In the genomic region with DNA sequence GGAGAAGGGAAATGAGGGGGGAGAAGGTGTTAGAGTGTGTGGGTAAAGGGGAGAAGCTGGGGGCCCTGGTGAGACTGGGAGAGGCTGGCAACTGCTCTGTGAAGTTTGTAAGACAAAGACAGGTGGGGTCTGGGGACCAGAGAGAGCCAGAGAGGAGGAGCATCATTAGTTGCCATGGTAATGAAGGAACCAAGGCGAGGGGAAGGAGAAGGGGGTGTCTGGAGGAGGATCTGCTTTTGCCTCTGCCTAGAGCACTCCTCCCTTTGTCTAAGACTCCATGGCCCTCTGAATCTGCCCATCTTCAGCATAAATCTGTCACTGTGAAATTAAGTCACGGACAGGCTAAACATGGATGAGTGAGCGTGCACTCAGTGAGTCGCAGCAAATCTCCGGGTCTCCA, we compare ENCODE assay signal across 22 mouse cellular contexts. TPM values are rescaled to one million over a fixed set of nuclear protein-coding genes. Genes with fewer than 3 reads are reported as not detected.
DNase-seq lines count a peak whose midpoint lies in the region; ATAC-seq and TF ChIP-seq lines count a peak whose summit lies in the region.
"Had no signal": no experiment of that assay in that cellular context is flagged by ENCODE, and none has a peak within 500 bp of the region (broad histone marks: within the 10 kb centered on the region; RNA-seq: fewer than 3 reads in every experiment).

No protein-coding gene starts in this region.

- no peak for TF ChIP-seq CTCF in forebrain, postnatal 0 days (IDR thresholded peaks at IDR 0.05; ENCODE audit: low read depth)

- H3ac ChIP-seq in myocyte (ENCODE audit: control insufficient read depth, insufficient read length): no peak overlapping the region

- no peak overlapping the region for H3K4me2 ChIP-seq in kidney, embryonic 14.5 days (replicated peaks; ENCODE audit: low read depth, low read length)
- H3K4me2 ChIP-seq in forebrain, postnatal 0 days (ENCODE audit: low read depth): peak overlapping the region; percentile 8; the same call in 1 of the 2 replicates
- H3K4me2 ChIP-seq in myocyte (ENCODE audit: low read depth): peak overlapping the region; percentile 36
- H3K4me2 ChIP-seq: intestine, embryonic 15.5 days had no signal

- 25% methylated on average over 5 of the region's 5 CpGs for WGBS in kidney, embryonic 14.5 days
- WGBS in forebrain, postnatal 0 days: 40% methylated on average over 5 of the region's 5 CpGs

- no peak overlapping the region for H3K27ac ChIP-seq in kidney, embryonic 14.5 days (ENCODE audit: low read depth, low read length)
- peak overlapping the region; percentile 67 for H3K27ac ChIP-seq in forebrain, postnatal 0 days (ENCODE audit: low read depth, low read length)
- H3K27ac ChIP-seq: heart, adult 2 months; intestine, embryonic 15.5 days; stomach, postnatal 0 days had no signal

- DNase-seq in kidney, postnatal 14 days: no peak
- peak; percentile 10 for DNase-seq in MN1 (ENCODE audit: low spot score)
- peak; percentile 56 for DNase-seq in forebrain, postnatal 0 days
- DNase-seq in natural killer cell, adult 2 months (ENCODE audit: low spot score in 2 of 2): no peak
- no peak for DNase-seq in frontal cortex, adult 2 months (ENCODE audit: extremely low spot score in 1 of 2, low spot score in 1 of 2)
- no peak for DNase-seq in left cerebral cortex, postnatal 36 days (ENCODE audit: low spot score in 2 of 2)
- DNase-seq: B cell, adult 2 months; cerebellum, adult 2 months; heart, adult 2 months; liver, postnatal 0 days had no signal

- peaks cover 11% of the 10 kb centered on the region; the same call in 1 of the 2 replicates for H3K4me1 ChIP-seq in kidney, embryonic 14.5 days (ENCODE audit: control insufficient read depth, insufficient read depth, low read length)
- H3K4me1 ChIP-seq in forebrain, postnatal 0 days (ENCODE audit: insufficient read depth): peaks cover 19% of the 10 kb centered on the region; the same call in 1 of the 2 replicates

- H3K27me3 ChIP-seq in kidney, embryonic 14.5 days (ENCODE audit: control insufficient read depth, insufficient read depth, low read length): no peaks in the 10 kb centered on the region
- no peaks in the 10 kb centered on the region for H3K27me3 ChIP-seq in forebrain, postnatal 0 days (ENCODE audit: insufficient read depth, low read length)
- no peaks in the 10 kb centered on the region for H3K27me3 ChIP-seq in myocyte (ENCODE audit: control insufficient read depth, insufficient read depth, insufficient read length)
- H3K27me3 ChIP-seq: intestine, embryonic 15.5 days had no signal

- peak; percentile 59 for ATAC-seq in kidney, embryonic 14.5 days (ENCODE audit: low FRiP score, low TSS enrichment)
- peak; percentile 85 for ATAC-seq in forebrain, postnatal 0 days
- ATAC-seq: activated CD4-positive, CD25-positive, alpha-beta regulatory T cell, adult 4 months; intestine, embryonic 15.5 days; liver, postnatal 0 days had no signal

- intact Hi-C loops in left cerebral cortex, postnatal 36 days (cut with DNase I): no loop called here

- H3K79me2 ChIP-seq in myocyte (ENCODE audit: control insufficient read depth, insufficient read depth): no peaks in the 10 kb centered on the region

- TF ChIP-seq POLR2A in myocyte (IDR thresholded peaks at IDR 0.05; ENCODE audit: insufficient read length, low read depth): no peak

- no peaks in the 10 kb centered on the region for H3K9me3 ChIP-seq in kidney, embryonic 14.5 days (ENCODE audit: control insufficient read depth, low read length)
- no peaks in the 10 kb centered on the region for H3K9me3 ChIP-seq in forebrain, postnatal 0 days (ENCODE audit: low read length)
- H3K9me3 ChIP-seq: intestine, embryonic 15.5 days had no signal

- H3K36me3 ChIP-seq in kidney, embryonic 14.5 days (ENCODE audit: control insufficient read depth, insufficient read depth, low read length): no peaks in the 10 kb centered on the region
- H3K36me3 ChIP-seq in forebrain, postnatal 0 days (ENCODE audit: insufficient read depth): no peaks in the 10 kb centered on the region
- no peaks in the 10 kb centered on the region for H3K36me3 ChIP-seq in myocyte (ENCODE audit: control insufficient read depth, insufficient read depth)
- H3K36me3 ChIP-seq: G1E; intestine, embryonic 15.5 days had no signal

- no peak overlapping the region for H3K9ac ChIP-seq in kidney, embryonic 14.5 days (ENCODE audit: low read depth, low read length)
- no peak overlapping the region for H3K9ac ChIP-seq in forebrain, postnatal 0 days
- H3K9ac ChIP-seq: intestine, embryonic 15.5 days; liver, postnatal 0 days had no signal

- H3K4me3 ChIP-seq in kidney, embryonic 14.5 days (ENCODE audit: low read length): no peak overlapping the region
- H3K4me3 ChIP-seq in forebrain, postnatal 0 days (ENCODE audit: low read depth, low read length): no peak overlapping the region
- H3K4me3 ChIP-seq in myocyte: no peak overlapping the region
- H3K4me3 ChIP-seq: heart, adult 2 months; intestine, embryonic 15.5 days had no signal

TF ChIP-seq in myocyte, 11 proteins besides CTCF, POLR2A, EP300 and RAD21:
- TF ChIP-seq CEBPB (IDR thresholded peaks at IDR 0.05; ENCODE audit: insufficient read depth, poor library complexity, severe bottlenecking): no peak
- TF ChIP-seq MYOD1 (IDR thresholded peaks at IDR 0.05; ENCODE audit: control insufficient read depth in 1 of 3, insufficient read length in 2 of 3, low read depth in 2 of 3): no peak
- no peak for TF ChIP-seq MYOG (IDR thresholded peaks at IDR 0.05; ENCODE audit: control insufficient read depth in 1 of 3, insufficient read depth in 1 of 3, insufficient read length in 2 of 3, low read depth in 2 of 3)
- TF ChIP-seq TCF3 (IDR thresholded peaks at IDR 0.05; ENCODE audit: insufficient read length, low read depth): no peak
- no peak for TF ChIP-seq POLR2AphosphoS2 (IDR thresholded peaks at IDR 0.05; ENCODE audit: insufficient read length, low read depth)
- TF ChIP-seq USF1 (IDR thresholded peaks at IDR 0.05; ENCODE audit: low read depth): no peak
- no peak for TF ChIP-seq TCF12 (IDR thresholded peaks at IDR 0.05; ENCODE audit: insufficient read depth, poor library complexity, severe bottlenecking)
- no peak for TF ChIP-seq MAX (IDR thresholded peaks at IDR 0.05; ENCODE audit: low read depth)
- TF ChIP-seq REST (IDR thresholded peaks at IDR 0.05; ENCODE audit: insufficient read depth, insufficient read length): no peak
- no peak for TF ChIP-seq SRF (IDR thresholded peaks at IDR 0.05; ENCODE audit: control insufficient read depth, insufficient read length, low read depth)
- TF ChIP-seq E2F4 (IDR thresholded peaks at IDR 0.05; ENCODE audit: insufficient read depth): no peak

RNA-seq across cellular contexts. Expression of a gene that starts 14.8 kb away (rescaled TPM):
- not detected in 2 replicates for polyA plus RNA-seq in kidney, embryonic 14.5 days (2014; fragmentation: Nextera tagmentation; extraction: Ambion mirVana)
- not detected in 2 replicates for total RNA-seq in forebrain, postnatal 0 days (2014; rRNA removed)
- polyA plus RNA-seq in forebrain, postnatal 0 days (2015; fragmentation: Nextera tagmentation; extraction: Ambion mirVana): 0.15 and 0.21 TPM in 2 replicates
- not detected for polyA plus RNA-seq in myocyte (2012; fragmentation: generic; extraction: Trizol)
- polyA plus RNA-seq in frontal cortex, adult 2 months (2012; rRNA removed): 0.18 TPM in 1 of 2 replicates, not detected in the other
- total RNA-seq in left cerebral cortex, postnatal 36 days (2021): not detected
- total RNA-seq: G1E; gastrocnemius, adult 18-20 months; heart, adult 2 months; left cerebral cortex, adult 18-20 months had no signal
- polyA plus RNA-seq: activated CD4-positive, CD25-positive, alpha-beta regulatory T cell, adult 4 months; cerebellum, adult 2 months; G1E; heart, adult 2 months; heart, postnatal 0 days; intestine, embryonic 15.5 days; limb, embryonic 14.5 days; liver, postnatal 0 days; spleen, adult 2 months; urinary bladder, adult 2 months had no signal

RNA-seq across cellular contexts. Expression of a gene that starts 15.7 kb away (rescaled TPM):
- not detected in 2 replicates for polyA plus RNA-seq in kidney, embryonic 14.5 days (2014; fragmentation: Nextera tagmentation; extraction: Ambion mirVana)
- not detected in 2 replicates for total RNA-seq in forebrain, postnatal 0 days (2014; rRNA removed)
- polyA plus RNA-seq in forebrain, postnatal 0 days (2015; fragmentation: Nextera tagmentation; extraction: Ambion mirVana): not detected in 2 replicates
- not detected for polyA plus RNA-seq in myocyte (2012; fragmentation: generic; extraction: Trizol)
- not detected in 2 replicates for polyA plus RNA-seq in frontal cortex, adult 2 months (2012; rRNA removed)
- total RNA-seq in left cerebral cortex, postnatal 36 days (2021): not detected
- total RNA-seq: G1E; gastrocnemius, adult 18-20 months; heart, adult 2 months; left cerebral cortex, adult 18-20 months had no signal
- polyA plus RNA-seq: activated CD4-positive, CD25-positive, alpha-beta regulatory T cell, adult 4 months; cerebellum, adult 2 months; G1E; heart, adult 2 months; heart, postnatal 0 days; intestine, embryonic 15.5 days; limb, embryonic 14.5 days; liver, postnatal 0 days; spleen, adult 2 months; stomach, postnatal 0 days; urinary bladder, adult 2 months had no signal

RNA-seq across cellular contexts. Expression of a gene that starts 30.0 kb away (rescaled TPM):
- 19.5 and 22.4 TPM in 2 replicates for polyA plus RNA-seq in kidney, embryonic 14.5 days (2014; fragmentation: Nextera tagmentation; extraction: Ambion mirVana)
- 17.9 and 18.2 TPM in 2 replicates for total RNA-seq in forebrain, postnatal 0 days (2014; rRNA removed)
- polyA plus RNA-seq in forebrain, postnatal 0 days (2015; fragmentation: Nextera tagmentation; extraction: Ambion mirVana): 2.7 and 4.0 TPM in 2 replicates
- polyA plus RNA-seq in myocyte (2012; fragmentation: generic; extraction: Trizol): 60.0 TPM
- polyA plus RNA-seq in frontal cortex, adult 2 months (2012; rRNA removed): 31.9 and 33.3 TPM in 2 replicates
- total RNA-seq in left cerebral cortex, postnatal 36 days (2021): 10 to 100 TPM; 36.3 to 45.0 TPM

Comparison
In these comparisons a context has a peak if more than half of its experiments do, and no peak if none do; other contexts are left out.
1. DNase-seq: peak in MN1 (single experiment) and forebrain, postnatal 0 days (single experiment); none in kidney, postnatal 14 days (single experiment), natural killer cell, adult 2 months (0 of 2), frontal cortex, adult 2 months (0 of 2) and left cerebral cortex, postnatal 36 days (0 of 2).